ENCODE assay signal across 11 mouse cellular contexts in genomic region chr5:113855117-113855516, GRCm38 (mm10). TPM values are rescaled to one million over a fixed set of nuclear protein-coding genes. Genes with fewer than 3 reads are reported as not detected.
A peak's percentile ranks its signal among the peaks of the same experiment; 100 is the strongest.
DNase-seq lines count a peak whose midpoint lies in the region; ATAC-seq lines count a peak whose summit lies in the region.
"Had no signal": no experiment of that assay in that cellular context is flagged by ENCODE, and none has a peak within 500 bp of the region (broad histone marks: within the 10 kb centered on the region; RNA-seq: fewer than 3 reads in every experiment).

No protein-coding gene starts in this region.

- DNase-seq in heart, postnatal 14 days = no peak
- no peak for DNase-seq in forebrain, embryonic 11.5 days (ENCODE audit: low spot score)
- no peak for DNase-seq in ovary, postnatal 36 days (ENCODE audit: low spot score)
- no peak for DNase-seq in cerebellum, adult 11 months
- no peak for DNase-seq in gastrocnemius, adult 18-20 months (ENCODE audit: low spot score)

- H3K27me3 ChIP-seq in heart, embryonic 14.5 days (ENCODE audit: control insufficient read depth, insufficient read depth, low read length) = no peaks in the 10 kb centered on the region
- H3K27me3 ChIP-seq in forebrain, embryonic 11.5 days (ENCODE audit: control insufficient read depth, insufficient read depth, low read length) = no peaks in the 10 kb centered on the region
- H3K27me3 ChIP-seq in hindbrain, embryonic 13.5 days = no peaks in the 10 kb centered on the region
- H3K27me3 ChIP-seq in neural tube, embryonic 13.5 days = no peaks in the 10 kb centered on the region

- H3K9me3 ChIP-seq in heart, embryonic 14.5 days (ENCODE audit: control insufficient read depth, low read length) = no peaks in the 10 kb centered on the region
- H3K9me3 ChIP-seq in forebrain, embryonic 11.5 days (ENCODE audit: control insufficient read depth, low read length) = no peaks in the 10 kb centered on the region
- no peaks in the 10 kb centered on the region for H3K9me3 ChIP-seq in hindbrain, embryonic 13.5 days
- no peaks in the 10 kb centered on the region for H3K9me3 ChIP-seq in neural tube, embryonic 13.5 days
- H3K9me3 ChIP-seq: limb, embryonic 10.5 days had no signal

- ATAC-seq in heart, embryonic 14.5 days (ENCODE audit: insufficient number of reproducible peaks, insufficient read depth, low FRiP score, low read depth) = no peak
- ATAC-seq in forebrain, embryonic 11.5 days (replicated peaks; ENCODE audit: low FRiP score) = no peak
- ATAC-seq in hindbrain, embryonic 13.5 days (ENCODE audit: low FRiP score) = no peak
- ATAC-seq in neural tube, embryonic 13.5 days (ENCODE audit: low read depth) = no peak

- intact Hi-C loops in heart, postnatal 14 days (cut with DNase I) = loop anchor here (2.0 to 10.0 kb wide), 3 partner anchors 54 to 270 kb away; partner anchors contain the start of genes Alkbh2 and Coro1c

- H3K9ac ChIP-seq in heart, embryonic 14.5 days (ENCODE audit: low read length) = peak overlapping the region; percentile 68
- H3K9ac ChIP-seq in forebrain, embryonic 11.5 days (ENCODE audit: low read length) = no peak overlapping the region
- peak overlapping the region; percentile 56 for H3K9ac ChIP-seq in hindbrain, embryonic 13.5 days
- H3K9ac ChIP-seq in neural tube, embryonic 13.5 days = peak overlapping the region; percentile 36; the same call in 1 of the 2 replicates
- H3K9ac ChIP-seq: liver, postnatal 0 days had no signal

- H3K4me3 ChIP-seq in heart, embryonic 14.5 days (ENCODE audit: control insufficient read depth in 1 of 2, insufficient read depth in 1 of 2, low read depth in 1 of 2, low read length in 2 of 2) = no peak overlapping the region
- no peak overlapping the region for H3K4me3 ChIP-seq in forebrain, embryonic 11.5 days (ENCODE audit: low read depth, low read length)
- H3K4me3 ChIP-seq in hindbrain, embryonic 13.5 days = no peak overlapping the region
- H3K4me3 ChIP-seq in neural tube, embryonic 13.5 days = no peak overlapping the region
- H3K4me3 ChIP-seq: limb, embryonic 10.5 days had no signal

- H3K4me2 ChIP-seq in heart, embryonic 14.5 days (ENCODE audit: low read length) = 0 out of 2 replicates have a peak overlapping the region, but pooled peaks have one; percentile 12
- H3K4me2 ChIP-seq in forebrain, embryonic 11.5 days (ENCODE audit: low read depth, low read length, severe bottlenecking) = no peak overlapping the region
- no peak overlapping the region for H3K4me2 ChIP-seq in hindbrain, embryonic 13.5 days
- H3K4me2 ChIP-seq in neural tube, embryonic 13.5 days = no peak overlapping the region

- H3K27ac ChIP-seq in heart, embryonic 14.5 days (replicated peaks in 1 of 2; ENCODE audit: control insufficient read depth in 1 of 2, insufficient read depth in 1 of 2, low read depth in 2 of 2, low read length in 2 of 2) = peak overlapping the region; percentile 95
- H3K27ac ChIP-seq in forebrain, embryonic 11.5 days (ENCODE audit: low read depth, low read length) = peak overlapping the region; percentile 53
- peak overlapping the region; percentile 80 for H3K27ac ChIP-seq in hindbrain, embryonic 13.5 days
- H3K27ac ChIP-seq in neural tube, embryonic 13.5 days (replicated peaks) = peak overlapping the region; percentile 57; the same call in 1 of the 2 replicates

- peaks cover 39% of the 10 kb centered on the region for H3K36me3 ChIP-seq in heart, embryonic 14.5 days (ENCODE audit: control insufficient read depth, insufficient read depth, low read length)
- peaks cover 7% of the 10 kb centered on the region for H3K36me3 ChIP-seq in forebrain, embryonic 11.5 days (ENCODE audit: control insufficient read depth, insufficient read depth, low read length)
- peaks cover 22% of the 10 kb centered on the region for H3K36me3 ChIP-seq in hindbrain, embryonic 13.5 days
- H3K36me3 ChIP-seq in neural tube, embryonic 13.5 days = peaks cover 23% of the 10 kb centered on the region

- WGBS in heart, embryonic 14.5 days = 88% methylated on average over 10 of the region's 10 CpGs
- WGBS in forebrain, embryonic 11.5 days = 91% methylated on average over 10 of the region's 10 CpGs
- WGBS in hindbrain, embryonic 13.5 days = 86% methylated on average over 10 of the region's 10 CpGs
- 91% methylated on average over 10 of the region's 10 CpGs for WGBS in neural tube, embryonic 13.5 days

- peaks cover 54 to 74% of the 10 kb centered on the region in 2 experiments for H3K4me1 ChIP-seq in heart, embryonic 14.5 days (ENCODE audit: control insufficient read depth in 2 of 2, insufficient read depth in 2 of 2, low read length in 2 of 2)
- peaks cover 6% of the 10 kb centered on the region; the same call in 1 of the 2 replicates for H3K4me1 ChIP-seq in forebrain, embryonic 11.5 days (replicated peaks; ENCODE audit: control insufficient read depth, insufficient read depth, low read length)
- peaks cover 60% of the 10 kb centered on the region for H3K4me1 ChIP-seq in hindbrain, embryonic 13.5 days (replicated peaks)
- peaks cover 51% of the 10 kb centered on the region for H3K4me1 ChIP-seq in neural tube, embryonic 13.5 days (replicated peaks)

RNA-seq across cellular contexts. Expression of gene Selplg, which starts 22.7 kb away (rescaled TPM):
- 2.3 and 3.1 TPM in 2 replicates for polyA plus RNA-seq in heart, embryonic 14.5 days (2014; fragmentation: Nextera tagmentation; extraction: Ambion mirVana)
- total RNA-seq in heart, postnatal 14 days (2021) = 1 to 10 TPM; 2.3 to 6.4 TPM
- polyA plus RNA-seq in forebrain, embryonic 11.5 days (2014; fragmentation: Nextera tagmentation; extraction: Ambion mirVana) = 0.67 and 1.4 TPM in 2 replicates
- polyA plus RNA-seq in hindbrain, embryonic 13.5 days (2015; fragmentation: Nextera tagmentation; extraction: Ambion mirVana) = 1.7 and 1.9 TPM in 2 replicates
- polyA plus RNA-seq in neural tube, embryonic 13.5 days (2015; fragmentation: Nextera tagmentation; extraction: Ambion mirVana) = 1.9 and 2.5 TPM in 2 replicates
- under 1 TPM; 0.85 to 0.87 TPM for total RNA-seq in gastrocnemius, adult 18-20 months (2021)

RNA-seq across cellular contexts. Expression of gene Coro1c, which starts 53.4 kb away (rescaled TPM):
- polyA plus RNA-seq in heart, embryonic 14.5 days (2014; fragmentation: Nextera tagmentation; extraction: Ambion mirVana) = 84.9 and 88.2 TPM in 2 replicates
- total RNA-seq in heart, postnatal 14 days (2021) = 10 to 100 TPM; 41.1 to 51.1 TPM
- 231 and 246 TPM in 2 replicates for polyA plus RNA-seq in forebrain, embryonic 11.5 days (2014; fragmentation: Nextera tagmentation; extraction: Ambion mirVana)
- 176 and 190 TPM in 2 replicates for polyA plus RNA-seq in hindbrain, embryonic 13.5 days (2015; fragmentation: Nextera tagmentation; extraction: Ambion mirVana)
- 183 and 200 TPM in 2 replicates for polyA plus RNA-seq in neural tube, embryonic 13.5 days (2015; fragmentation: Nextera tagmentation; extraction: Ambion mirVana)
- total RNA-seq in gastrocnemius, adult 18-20 months (2021) = 10 to 100 TPM in 1 of 2 experiments, 1 to 10 TPM in 1; 8.9 to 12.7 TPM

RNA-seq across cellular contexts. Expression of gene Tmem119, which starts 54.8 kb away (rescaled TPM):
- 6.1 and 7.8 TPM in 2 replicates for polyA plus RNA-seq in heart, embryonic 14.5 days (2014; fragmentation: Nextera tagmentation; extraction: Ambion mirVana)
- total RNA-seq in heart, postnatal 14 days (2021) = 10 to 100 TPM; 10.5 to 12.5 TPM
- 11.6 and 14.5 TPM in 2 replicates for polyA plus RNA-seq in forebrain, embryonic 11.5 days (2014; fragmentation: Nextera tagmentation; extraction: Ambion mirVana)
- 8.7 and 10.4 TPM in 2 replicates for polyA plus RNA-seq in hindbrain, embryonic 13.5 days (2015; fragmentation: Nextera tagmentation; extraction: Ambion mirVana)
- polyA plus RNA-seq in neural tube, embryonic 13.5 days (2015; fragmentation: Nextera tagmentation; extraction: Ambion mirVana) = 12.6 and 19.9 TPM in 2 replicates
- total RNA-seq in gastrocnemius, adult 18-20 months (2021) = 1 to 10 TPM in 1 of 2 experiments, under 1 TPM in 1; 0.93 to 1.1 TPM
- total RNA-seq: monocyte, adult 5-6 weeks had no signal
